Mouse (Mus musculus) urinary bladder, adult 2 months (tissue): ENCODE results near the gene Lipo1. TPM values are rescaled to one million over a fixed set of nuclear protein-coding genes. Genes with fewer than 3 reads are reported as not detected.
"Not testable (repeated sequence)": the region's sequence is repeated elsewhere in the genome, so short reads cannot be mapped to it uniquely, and the experiment has no call there.

Source experiments
- DNase-seq: peaks from one replicate; pipeline ENCODE4 v3.0.0; 2022; ENCODE audit warnings: low spot score
- polyA plus RNA-seq: library from polyadenylated mRNA; depleted of rRNA; stranded (reverse); fragments of >200 nt; gene quantifications from 2 replicates; pipeline ENCODE4 v1.2.3, GENCODE M21; 2012; rRNA removed

Gene Lipo1
- polyA plus RNA-seq, result not detected in 2 replicates

DNA sequence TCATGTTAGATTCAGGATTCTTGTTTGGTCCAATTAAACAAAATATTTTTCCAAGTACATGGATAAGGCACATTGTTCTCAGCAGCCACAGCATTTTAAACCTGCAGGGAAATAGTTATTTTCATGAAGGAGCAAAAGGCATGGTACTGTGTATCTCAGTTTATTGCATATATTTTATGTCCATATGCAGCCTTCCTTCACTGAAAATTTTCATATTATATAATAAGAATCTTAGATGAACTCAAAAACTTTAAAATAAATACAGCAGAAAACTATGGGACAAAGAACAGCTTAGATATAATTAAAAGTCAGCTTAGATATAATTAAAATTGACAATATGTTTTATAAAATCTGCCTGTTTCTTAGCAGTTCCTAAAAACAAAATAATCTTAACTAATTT lies at the start of gene Lipo1:
Gene Lipo1, minus strand, starts transcription at position 101 of the 400 bp plus-strand sequence.
- DNase-seq, result not testable (repeated sequence)

DNA sequence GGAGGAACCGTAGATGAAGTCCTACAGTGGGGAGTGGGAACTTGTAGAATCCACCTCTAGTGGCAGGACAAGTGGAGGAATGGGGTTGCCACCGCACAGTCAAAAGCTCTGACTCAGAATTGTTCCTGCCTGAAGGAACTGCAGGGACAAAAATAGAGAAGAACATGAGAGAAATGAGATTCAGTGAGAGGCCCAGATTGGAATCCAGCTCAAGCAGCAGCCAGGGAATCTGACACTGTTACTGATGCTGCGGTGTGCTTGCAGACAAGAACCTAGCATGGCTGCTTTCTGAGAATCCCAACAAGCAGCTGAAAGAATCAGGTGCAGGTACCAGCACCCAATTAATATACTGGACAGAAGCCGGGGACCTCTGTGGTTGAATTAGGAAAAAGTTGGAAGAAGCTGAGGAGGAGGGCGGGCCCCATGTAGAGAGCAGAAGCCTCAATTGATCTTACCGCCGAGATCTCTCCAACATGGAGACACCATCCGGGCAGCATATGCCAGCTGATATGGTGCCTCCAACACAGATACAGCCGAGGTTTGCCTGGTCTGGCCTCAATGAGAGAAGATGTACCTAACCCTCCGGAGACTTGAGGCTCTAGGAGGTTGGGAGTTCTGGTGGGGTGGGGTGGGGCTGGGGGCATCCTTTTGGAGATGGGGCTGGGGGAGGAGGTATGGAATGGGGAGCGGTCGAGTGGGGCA lies 532 bp downstream of the Lipo1 start:
- DNase-seq, result no peak

DNA sequence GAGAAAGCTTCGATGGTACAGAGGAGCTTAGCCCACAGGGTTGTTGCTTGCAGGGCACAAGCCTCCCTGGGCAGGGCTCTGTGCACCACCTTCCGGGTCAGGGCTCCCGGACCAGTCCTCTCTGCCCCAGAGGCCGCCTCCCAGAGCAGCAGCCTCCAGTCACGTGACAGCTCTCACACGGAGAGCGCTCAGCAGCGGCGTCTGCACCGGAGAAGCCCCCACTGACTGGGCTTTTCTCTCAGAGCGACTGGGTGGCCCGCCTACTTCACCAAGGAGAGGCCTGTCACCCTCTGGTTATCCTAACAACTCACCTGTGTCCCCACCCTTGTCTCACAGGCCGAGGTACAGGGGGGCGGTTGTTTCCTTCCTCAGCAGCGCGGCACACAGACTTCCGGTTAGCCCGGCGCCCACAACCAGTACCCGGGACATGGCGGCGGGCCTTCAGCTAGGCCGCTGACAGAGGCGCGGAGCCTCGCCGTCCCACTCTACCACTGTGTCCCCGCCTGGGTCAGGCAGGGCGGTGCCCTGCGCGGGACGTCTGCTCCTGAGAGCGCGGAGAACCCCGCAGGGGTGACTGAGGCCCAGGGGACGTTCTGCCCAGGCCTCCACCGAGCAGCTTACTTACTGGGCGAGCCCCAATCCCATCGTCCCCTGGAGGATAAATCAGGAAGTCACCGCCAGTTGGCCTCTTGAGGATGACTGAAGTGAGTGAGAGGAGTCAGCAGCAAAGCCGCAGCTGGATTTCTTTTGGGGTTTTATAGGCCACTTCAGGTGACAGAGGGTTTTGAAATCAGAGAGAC lies 25.8 kb downstream of the Lipo1 start, which contains the start of gene Lipo3:
Gene Lipo3, minus strand, starts transcription at position 665 of the 800 bp plus-strand sequence.
- DNase-seq, result peak; percentile 25

DNA sequence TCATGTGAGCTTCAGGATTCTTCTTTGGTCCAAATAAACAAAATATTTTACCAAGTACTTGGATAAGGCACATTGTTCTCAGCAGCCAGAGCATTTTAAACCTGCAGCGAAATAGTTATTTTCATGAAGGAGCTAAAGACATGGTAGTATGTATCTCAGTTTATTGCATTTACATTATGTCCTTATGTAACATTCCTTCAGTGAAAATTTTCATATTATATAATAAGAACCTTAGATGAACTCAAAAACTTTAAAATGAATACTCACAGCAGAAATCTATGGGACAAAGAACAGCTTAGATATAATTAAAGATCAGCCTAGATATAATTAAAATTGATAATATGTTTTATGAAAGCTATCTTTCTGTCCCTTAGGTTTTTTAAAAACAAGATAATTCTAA lies 36.0 kb downstream of the Lipo1 start, which contains the start of gene Lipo2:
Gene Lipo2, minus strand, starts transcription at position 101 of the 400 bp plus-strand sequence.
- not testable (repeated sequence) for DNase-seq

Other genes starting within 250 kb of the Lipo1 start
- not detected in 2 replicates for gene Gm8978, start 162.2 kb downstream of the Lipo1 start, polyA plus RNA-seq
- gene Lipo2, start 36.1 kb downstream of the Lipo1 start, polyA plus RNA-seq, result 0.06 and 0.15 TPM in 2 replicates
- gene Lipo3, start 25.5 kb downstream of the Lipo1 start, polyA plus RNA-seq, result 10.9 and 11.5 TPM in 2 replicates
- not detected in 2 replicates for gene Lipf, start 173.7 kb upstream of the Lipo1 start, polyA plus RNA-seq
- 1.1 and 1.5 TPM in 2 replicates for gene Lipk, start 220.8 kb upstream of the Lipo1 start, polyA plus RNA-seq